Mouse (Mus musculus): ENCODE results near the gene Hspa4l.

Hspa4l gene

GRCm38 (mm10) chr3:40845521-40845920, 101.2 kb downstream of the Hspa4l start:
- peak; percentile 9 to 29 for DNase-seq

Data from cerebellum, postnatal 25 days (tissue).